In genomic region chrX:77597674-77598073, GRCm38 (mm10) we compare ENCODE assay signal across 10 mouse cellular contexts.
DNase-seq lines count a peak whose midpoint lies in the region; ATAC-seq and TF ChIP-seq lines count a peak whose summit lies in the region.
"Had no signal": no experiment of that assay in that cellular context is flagged by ENCODE, and none has a peak within 500 bp of the region (broad histone marks: within the 10 kb centered on the region; RNA-seq: fewer than 3 reads in every experiment).

No protein-coding gene starts in this region.

- H3K9me3 ChIP-seq in stomach, postnatal 0 days (ENCODE audit: control insufficient read depth, low read length) = no peaks in the 10 kb centered on the region
- H3K9me3 ChIP-seq: embryonic facial prominence, embryonic 13.5 days had no signal

- ATAC-seq in stomach, postnatal 0 days (ENCODE audit: low FRiP score, low TSS enrichment) = no peak

- no peak for TF ChIP-seq CTCF in stomach, postnatal 0 days (IDR thresholded peaks at IDR 0.05; ENCODE audit: low read depth)

- no peak overlapping the region for H3K4me2 ChIP-seq in stomach, postnatal 0 days (replicated peaks; ENCODE audit: low read depth)
- H3K4me2 ChIP-seq: embryonic facial prominence, embryonic 13.5 days; liver, embryonic 11.5 days had no signal

- H3K36me3 ChIP-seq in stomach, postnatal 0 days (ENCODE audit: control insufficient read depth, insufficient read depth, low read length) = no peaks in the 10 kb centered on the region
- H3K36me3 ChIP-seq: embryonic facial prominence, embryonic 13.5 days had no signal

- no peak for TF ChIP-seq EP300 in stomach, postnatal 0 days (optimal IDR thresholded peaks at IDR 0.05)

- H3K27ac ChIP-seq in stomach, postnatal 0 days (replicated peaks) = no peak overlapping the region
- H3K27ac ChIP-seq: embryonic facial prominence, embryonic 13.5 days had no signal

- peak; percentile 17 for DNase-seq in kidney, postnatal 14 days
- DNase-seq in kidney, adult 11 months = no peak
- DNase-seq in adrenal gland, postnatal 14 days = peak; percentile 14
- peak; percentile 53 for DNase-seq in cerebellum, adult 9-11 months
- peak; percentile 13 for DNase-seq in right cerebral cortex, postnatal 14 days
- no peak for DNase-seq in embryo, embryonic 11 days
- no peak for DNase-seq in stomach, postnatal 0 days (ENCODE audit: low spot score)
- DNase-seq in lung, adult 18-20 months = no peak

- H3K9ac ChIP-seq in stomach, postnatal 0 days (ENCODE audit: low read length) = no peak overlapping the region
- H3K9ac ChIP-seq: embryonic facial prominence, embryonic 13.5 days had no signal

- H3K27me3 ChIP-seq in stomach, postnatal 0 days (ENCODE audit: control insufficient read depth, insufficient read depth, low read length) = no peaks in the 10 kb centered on the region
- H3K27me3 ChIP-seq: embryonic facial prominence, embryonic 13.5 days had no signal

- no peaks in the 10 kb centered on the region for H3K4me1 ChIP-seq in stomach, postnatal 0 days (replicated peaks; ENCODE audit: control insufficient read depth, insufficient read depth)
- H3K4me1 ChIP-seq: embryonic facial prominence, embryonic 13.5 days had no signal

- H3K4me3 ChIP-seq in stomach, postnatal 0 days (ENCODE audit: low read depth, low read length) = no peak overlapping the region
- H3K4me3 ChIP-seq: embryonic facial prominence, embryonic 13.5 days had no signal

Comparison
In these comparisons a context has a peak if more than half of its experiments do, and no peak if none do; other contexts are left out.
1. DNase-seq: peak in kidney, postnatal 14 days (single experiment), adrenal gland, postnatal 14 days (single experiment), cerebellum, adult 9-11 months (single experiment) and right cerebral cortex, postnatal 14 days (single experiment); none in kidney, adult 11 months (single experiment), embryo, embryonic 11 days (single experiment), stomach, postnatal 0 days (single experiment) and lung, adult 18-20 months (0 of 2).